Mouse (Mus musculus): ENCODE results near the gene Nt5c1a. TPM values are rescaled to one million over a fixed set of nuclear protein-coding genes. Genes with fewer than 3 reads are reported as not detected.

Gene Nt5c1a
- total RNA-seq (2014; rRNA removed) (0.20 TPM in 1 of 2 replicates, not detected in the other), polyA plus RNA-seq (2012; rRNA removed) (not detected in 2 replicates)

GRCm38 (mm10) chr4:123201186-123202093 is at the start of gene Nt5c1a:
Gene Nt5c1a, plus strand, starts transcription at chr4:123201504.
- Histone ChIP-seq H3K36me3 (ENCODE audit: control insufficient read depth, insufficient read depth, low read length) (no peaks in the 10 kb centered on the region), H3K4me1 (ENCODE audit: control insufficient read depth, insufficient read depth, low read length) (no peaks in the 10 kb centered on the region), H3K27me3 (ENCODE audit: control insufficient read depth, insufficient read depth, low read length) (peaks cover 19% of the 10 kb centered on the region; the same call in 1 of the 2 replicates), H3K4me3 (ENCODE audit: insufficient read depth, low read depth, low read length) (peak within 1 kb of the TSS; percentile 19; the same call in 1 of the 2 replicates), H3K79me2 (ENCODE audit: control insufficient read depth, insufficient read depth, low read length) (no peaks in the 10 kb centered on the region), H3K27ac (replicated peaks; ENCODE audit: insufficient read depth, low read depth, low read length) (no peak within 1 kb of the TSS), H3K9ac (ENCODE audit: low read depth, low read length) (no peak within 1 kb of the TSS)
- 5% methylated on average over 58 of the region's 58 CpGs for WGBS
- DNase-seq (ENCODE audit: extremely low read depth, low read depth, low spot score): no peak
- TF ChIP-seq CTCF (IDR thresholded peaks at IDR 0.05; ENCODE audit: low read depth, low read length) (no peak), POLR2A (IDR thresholded peaks at IDR 0.05; ENCODE audit: extremely low read depth, insufficient read depth, low read length) (no peak)

GRCm38 (mm10) chr4:123152003-123152402 is 49.3 kb upstream of the Nt5c1a start:
- Histone ChIP-seq H3K36me3 (ENCODE audit: control insufficient read depth, insufficient read depth, low read length) (no peaks in the 10 kb centered on the region), H3K79me2 (ENCODE audit: control insufficient read depth, insufficient read depth, low read length) (no peaks in the 10 kb centered on the region), H3K27me3 (ENCODE audit: control insufficient read depth, insufficient read depth, low read length) (no peaks in the 10 kb centered on the region), H3K4me1 (ENCODE audit: control insufficient read depth, insufficient read depth, low read length) (no peaks in the 10 kb centered on the region), H3K9ac (ENCODE audit: low read depth, low read length) (no peak overlapping the region), H3K4me3 (ENCODE audit: insufficient read depth, low read depth, low read length) (no peak overlapping the region), H3K27ac (replicated peaks; ENCODE audit: insufficient read depth, low read depth, low read length) (no peak overlapping the region)
- no peak; the same call in 1 of the 2 replicates for TF ChIP-seq CTCF (IDR thresholded peaks at IDR 0.05; ENCODE audit: low read depth, low read length)
- TF ChIP-seq POLR2A (IDR thresholded peaks at IDR 0.05; ENCODE audit: extremely low read depth, insufficient read depth, low read length): no peak
- no peak for DNase-seq (ENCODE audit: extremely low read depth, low read depth, low spot score)
- 87% methylated on average over 4 of the region's 4 CpGs for WGBS

- H3K4me1 ChIP-seq (ENCODE audit: control insufficient read depth, insufficient read depth, low read length): no peaks in the 10 kb centered on the region
- no peaks in the 10 kb centered on the region for H3K27me3 ChIP-seq (ENCODE audit: control insufficient read depth, insufficient read depth, low read length)
- TF ChIP-seq CTCF (IDR thresholded peaks at IDR 0.05; ENCODE audit: low read depth, low read length): no peak
- no peak for TF ChIP-seq POLR2A (IDR thresholded peaks at IDR 0.05; ENCODE audit: extremely low read depth, insufficient read depth, low read length)
- H3K9ac ChIP-seq (ENCODE audit: low read depth, low read length): no peak overlapping the region
- H3K27ac ChIP-seq (replicated peaks; ENCODE audit: insufficient read depth, low read depth, low read length): no peak overlapping the region
- no peaks in the 10 kb centered on the region for H3K79me2 ChIP-seq (ENCODE audit: control insufficient read depth, insufficient read depth, low read length)
- DNase-seq (ENCODE audit: extremely low read depth, low read depth, low spot score): no peak
- H3K36me3 ChIP-seq (ENCODE audit: control insufficient read depth, insufficient read depth, low read length): no peaks in the 10 kb centered on the region
- H3K4me3 ChIP-seq (ENCODE audit: insufficient read depth, low read depth, low read length): no peak overlapping the region
- 62% methylated on average over 5 of the region's 5 CpGs for WGBS
These were observed 48.3 kb upstream of the Nt5c1a start for GRCm38 (mm10) chr4:123152976-123153375.

- Histone ChIP-seq H3K36me3 (ENCODE audit: control insufficient read depth, insufficient read depth, low read length) (no peaks in the 10 kb centered on the region), H3K27ac (replicated peaks; ENCODE audit: insufficient read depth, low read depth, low read length) (no peak overlapping the region), H3K27me3 (ENCODE audit: control insufficient read depth, insufficient read depth, low read length) (no peaks in the 10 kb centered on the region), H3K9ac (ENCODE audit: low read depth, low read length) (no peak overlapping the region), H3K79me2 (ENCODE audit: control insufficient read depth, insufficient read depth, low read length) (no peaks in the 10 kb centered on the region), H3K4me3 (ENCODE audit: insufficient read depth, low read depth, low read length) (no peak overlapping the region), H3K4me1 (ENCODE audit: control insufficient read depth, insufficient read depth, low read length) (no peaks in the 10 kb centered on the region)
- DNase-seq (ENCODE audit: extremely low read depth, low read depth, low spot score): peak; percentile 30
- TF ChIP-seq CTCF (IDR thresholded peaks at IDR 0.05; ENCODE audit: low read depth, low read length) (peak; percentile 31; the same call in 1 of the 2 replicates), POLR2A (IDR thresholded peaks at IDR 0.05; ENCODE audit: extremely low read depth, insufficient read depth, low read length) (no peak)
- WGBS: 14% methylated on average over 4 of the region's 4 CpGs
These were observed 46.3 kb upstream of the Nt5c1a start for GRCm38 (mm10) chr4:123155004-123155403.

- WGBS: 58% methylated on average over 2 of the region's 2 CpGs
- H3K36me3 ChIP-seq (ENCODE audit: control insufficient read depth, insufficient read depth, low read length): no peaks in the 10 kb centered on the region
- H3K27ac ChIP-seq (replicated peaks; ENCODE audit: insufficient read depth, low read depth, low read length): no peak overlapping the region
- no peak for DNase-seq (ENCODE audit: extremely low read depth, low read depth, low spot score)
- H3K9ac ChIP-seq (ENCODE audit: low read depth, low read length): no peak overlapping the region
- no peaks in the 10 kb centered on the region for H3K27me3 ChIP-seq (ENCODE audit: control insufficient read depth, insufficient read depth, low read length)
- no peak overlapping the region for H3K4me3 ChIP-seq (ENCODE audit: insufficient read depth, low read depth, low read length)
- TF ChIP-seq CTCF (IDR thresholded peaks at IDR 0.05; ENCODE audit: low read depth, low read length) (no peak), POLR2A (IDR thresholded peaks at IDR 0.05; ENCODE audit: extremely low read depth, insufficient read depth, low read length) (no peak)
- H3K4me1 ChIP-seq (ENCODE audit: control insufficient read depth, insufficient read depth, low read length): no peaks in the 10 kb centered on the region
- H3K79me2 ChIP-seq (ENCODE audit: control insufficient read depth, insufficient read depth, low read length): no peaks in the 10 kb centered on the region
These were observed 45.9 kb upstream of the Nt5c1a start for GRCm38 (mm10) chr4:123155427-123155826.

GRCm38 (mm10) chr4:123155840-123156239 is 45.5 kb upstream of the Nt5c1a start:
- Histone ChIP-seq H3K4me3 (ENCODE audit: insufficient read depth, low read depth, low read length) (no peak overlapping the region), H3K4me1 (ENCODE audit: control insufficient read depth, insufficient read depth, low read length) (no peaks in the 10 kb centered on the region), H3K36me3 (ENCODE audit: control insufficient read depth, insufficient read depth, low read length) (no peaks in the 10 kb centered on the region), H3K9ac (ENCODE audit: low read depth, low read length) (no peak overlapping the region), H3K79me2 (ENCODE audit: control insufficient read depth, insufficient read depth, low read length) (no peaks in the 10 kb centered on the region), H3K27me3 (ENCODE audit: control insufficient read depth, insufficient read depth, low read length) (no peaks in the 10 kb centered on the region), H3K27ac (replicated peaks; ENCODE audit: insufficient read depth, low read depth, low read length) (no peak overlapping the region)
- TF ChIP-seq POLR2A (IDR thresholded peaks at IDR 0.05; ENCODE audit: extremely low read depth, insufficient read depth, low read length) (no peak), CTCF (IDR thresholded peaks at IDR 0.05; ENCODE audit: low read depth, low read length) (no peak)
- DNase-seq (ENCODE audit: extremely low read depth, low read depth, low spot score): no peak

Data from liver, adult 2 months (tissue).